Mouse (Mus musculus): ENCODE measurements at regions not wholly inside any gene's neighbourhood (a gene's known extent, or its start where the extent isn't known, plus 50 kb on each side); places are given as distances from the start of the nearest gene placed in this dataset.

DNA sequence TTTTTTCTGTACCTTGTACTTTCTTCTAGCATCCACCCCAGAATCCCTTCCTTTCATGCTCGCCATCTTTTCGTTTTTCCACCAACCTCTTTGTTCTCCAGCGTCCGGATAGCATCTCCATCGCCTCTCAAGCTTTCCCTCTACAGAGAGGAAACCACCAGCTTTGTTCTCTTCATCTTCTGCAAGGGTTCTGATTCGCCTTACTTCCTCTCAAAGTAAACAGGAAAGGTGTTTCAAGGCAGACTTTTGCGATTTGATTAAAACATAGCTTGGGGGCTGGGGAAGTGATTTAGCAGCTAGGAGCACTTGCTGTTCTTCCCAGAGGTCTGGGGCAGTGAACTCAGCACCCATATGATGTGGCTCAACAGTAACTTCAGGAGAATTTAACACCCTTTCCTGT is 71.4 kb downstream of the Emp1 start:
- DNase-seq (ENCODE audit: low spot score): no peak

DNA sequence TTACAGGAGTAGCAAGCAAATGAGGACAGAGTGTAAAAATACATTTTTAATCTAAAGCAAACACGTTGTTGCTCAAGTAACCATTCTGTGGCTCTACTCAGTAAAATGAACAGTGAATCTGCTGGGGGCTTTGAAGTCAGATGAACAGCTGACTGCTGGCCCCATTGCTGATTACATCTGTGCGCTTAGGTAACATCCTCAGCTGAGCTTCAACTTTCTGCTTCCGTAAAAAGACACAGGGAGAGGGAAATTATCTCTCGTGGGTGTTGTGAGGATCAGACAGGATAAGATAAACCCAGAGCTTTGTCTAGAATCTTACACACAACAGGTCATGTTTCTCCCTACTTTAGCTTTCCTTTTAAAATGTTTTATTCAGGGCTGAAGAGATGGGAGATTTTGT is 74.0 kb downstream of the Emp1 start:
- DNase-seq (ENCODE audit: low spot score): no peak

DNA sequence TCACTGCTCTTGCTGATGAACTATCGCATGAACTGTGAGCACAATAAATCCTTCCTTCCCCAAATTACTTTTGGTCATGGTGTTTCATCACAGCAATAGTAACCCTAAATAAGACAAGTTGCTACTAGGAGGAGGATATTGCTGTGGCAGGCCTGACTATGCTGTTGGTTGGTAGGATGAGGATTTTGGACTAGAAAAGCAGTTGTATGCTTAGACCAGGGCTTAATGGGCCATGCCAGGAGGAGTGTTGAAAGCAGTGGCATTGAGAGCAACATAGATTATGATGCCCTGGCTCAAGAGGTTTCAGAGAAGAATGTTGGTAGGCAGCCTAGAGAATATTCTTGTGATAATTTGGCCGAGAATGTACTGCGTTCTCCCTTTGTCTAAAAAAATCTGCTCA is 75.9 kb downstream of the Emp1 start:
- DNase-seq (ENCODE audit: low spot score): no peak

DNA sequence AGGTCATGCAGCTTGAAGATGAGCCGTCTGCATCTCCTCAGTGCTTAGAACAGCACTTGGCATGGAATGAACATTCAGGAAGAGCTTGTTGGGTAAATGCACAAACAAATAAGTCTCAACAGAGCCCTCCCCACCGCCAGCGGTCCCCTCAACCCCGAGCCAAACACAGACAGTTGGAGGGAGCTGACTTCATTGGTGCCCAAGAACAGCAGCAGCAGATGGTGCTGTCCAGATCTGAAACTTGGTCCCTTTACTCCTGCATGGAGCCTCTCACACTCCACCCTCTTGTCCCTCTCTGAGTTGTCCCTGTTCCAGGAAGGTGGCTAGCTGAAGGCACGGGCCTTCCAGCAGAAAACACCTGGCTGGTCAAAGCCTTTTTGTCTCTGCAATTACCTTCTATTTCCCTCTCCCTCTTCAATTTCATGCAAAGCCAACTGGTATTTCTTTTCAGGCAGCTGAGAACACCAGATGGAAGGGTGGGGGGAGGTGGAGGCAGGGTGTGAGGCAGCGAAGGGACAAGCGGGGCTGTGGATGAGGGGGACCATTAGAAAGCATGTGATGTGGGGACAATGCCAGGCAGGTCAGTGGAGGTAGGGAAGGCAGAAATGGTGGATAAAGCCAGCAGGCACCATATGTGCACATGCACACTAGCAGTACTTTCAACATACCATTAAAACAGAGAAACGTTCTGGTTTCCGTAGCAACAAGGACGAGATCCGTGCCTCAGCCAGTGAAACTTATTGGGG is 79.0 kb downstream of the Emp1 start:
- DNase-seq (ENCODE audit: low spot score): no peak

DNA sequence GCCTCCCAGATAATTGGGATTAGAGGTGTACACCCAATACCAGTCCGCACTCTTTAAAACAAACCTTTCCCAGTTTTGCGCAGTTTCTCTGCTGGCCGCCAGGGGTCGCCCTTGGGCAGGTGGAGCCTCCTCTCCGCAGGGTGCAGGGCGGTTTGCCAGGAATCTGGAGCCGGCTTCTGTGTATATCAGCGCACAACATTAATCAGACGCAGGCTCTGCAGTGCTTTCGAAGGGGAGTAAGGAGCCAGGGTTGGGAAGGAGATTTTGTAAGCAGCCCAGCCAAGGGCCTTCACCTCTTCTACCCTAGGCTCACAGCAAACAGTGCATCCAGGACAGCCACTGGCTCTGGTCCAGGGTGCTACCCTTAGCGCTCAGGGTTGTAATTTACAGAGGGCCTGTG is 82.3 kb downstream of the Emp1 start:
- peak; percentile 90 for DNase-seq (ENCODE audit: low spot score)

DNA sequence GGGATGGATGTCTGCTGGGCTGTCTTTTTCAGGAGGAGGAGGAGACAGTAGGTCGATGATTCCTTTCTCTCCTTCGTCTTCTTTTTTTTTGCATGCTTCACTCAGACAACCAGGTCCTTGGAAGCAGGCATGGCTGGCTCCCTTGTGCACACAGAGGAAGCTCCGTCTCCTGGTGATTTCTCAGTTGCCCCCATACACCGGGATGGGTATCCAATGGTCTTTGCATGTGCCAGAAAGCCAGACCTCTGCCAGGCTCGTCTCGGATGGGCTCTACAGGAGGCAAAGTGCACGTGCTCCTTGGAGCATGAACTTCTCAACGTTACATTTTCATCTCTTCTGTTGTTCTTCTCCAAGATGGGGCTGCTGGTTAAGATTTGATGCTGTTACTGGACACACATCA is 82.7 kb downstream of the Emp1 start:
- no peak for DNase-seq (ENCODE audit: low spot score)

DNA sequence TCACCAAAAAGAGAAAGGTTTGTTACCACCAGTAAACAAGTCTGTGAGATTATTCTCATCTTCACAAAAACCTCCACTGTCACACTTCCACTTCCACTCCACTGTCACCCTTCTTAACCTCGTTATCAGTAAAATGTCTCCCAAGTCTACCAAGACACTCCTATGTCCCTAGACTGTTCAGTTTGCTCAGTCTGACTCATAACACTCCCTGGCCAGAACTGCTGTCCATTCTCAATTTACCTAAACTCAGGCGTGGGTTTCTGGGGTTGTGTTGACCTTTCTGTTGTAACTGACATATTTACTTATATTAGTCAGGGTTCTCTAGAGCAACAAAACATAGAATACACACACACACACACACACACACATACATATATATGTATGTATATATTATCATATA is 85.5 kb downstream of the Emp1 start:
- no peak for DNase-seq (ENCODE audit: low spot score)

DNA sequence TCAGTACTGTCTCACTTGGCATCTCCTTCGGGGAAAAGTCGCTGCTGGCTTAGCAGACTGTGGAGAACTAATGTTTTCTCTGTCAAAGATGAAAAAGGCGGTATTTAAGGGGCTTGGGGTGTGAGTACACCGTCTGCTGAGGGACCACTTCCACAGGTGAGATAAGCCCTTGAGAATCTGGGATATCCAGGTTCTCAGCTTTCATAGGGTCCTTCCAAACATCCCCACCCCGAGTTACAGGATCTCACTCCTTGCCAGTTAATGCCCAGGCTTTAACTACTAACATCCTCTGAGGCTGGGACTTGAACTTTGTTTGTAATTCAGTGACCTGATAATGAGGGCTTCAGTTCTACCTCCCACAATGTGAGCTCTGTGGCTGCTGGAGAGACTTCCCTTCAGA is 86.9 kb downstream of the Emp1 start:
- no peak for DNase-seq (ENCODE audit: low spot score)

DNA sequence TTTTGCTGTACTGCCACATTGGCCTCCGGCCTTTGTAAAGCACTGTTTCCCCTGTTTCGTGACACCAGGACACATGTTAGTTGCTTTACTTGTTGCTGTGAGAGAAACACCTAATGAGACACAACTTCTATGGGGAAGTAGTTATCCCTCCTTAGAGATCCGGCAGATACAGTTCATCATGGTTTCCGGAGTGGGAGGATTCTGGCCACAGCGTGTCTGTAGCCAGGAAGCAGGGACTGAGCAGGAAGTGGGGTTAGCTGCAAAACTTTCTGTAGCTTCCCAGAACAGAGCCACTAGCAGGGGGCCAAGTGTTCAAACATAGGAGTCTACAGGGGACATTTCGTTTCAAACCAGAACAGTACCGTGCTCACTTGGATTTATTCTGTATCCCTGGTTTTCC is 88.2 kb downstream of the Emp1 start:
- no peak for DNase-seq (ENCODE audit: low spot score)

DNA sequence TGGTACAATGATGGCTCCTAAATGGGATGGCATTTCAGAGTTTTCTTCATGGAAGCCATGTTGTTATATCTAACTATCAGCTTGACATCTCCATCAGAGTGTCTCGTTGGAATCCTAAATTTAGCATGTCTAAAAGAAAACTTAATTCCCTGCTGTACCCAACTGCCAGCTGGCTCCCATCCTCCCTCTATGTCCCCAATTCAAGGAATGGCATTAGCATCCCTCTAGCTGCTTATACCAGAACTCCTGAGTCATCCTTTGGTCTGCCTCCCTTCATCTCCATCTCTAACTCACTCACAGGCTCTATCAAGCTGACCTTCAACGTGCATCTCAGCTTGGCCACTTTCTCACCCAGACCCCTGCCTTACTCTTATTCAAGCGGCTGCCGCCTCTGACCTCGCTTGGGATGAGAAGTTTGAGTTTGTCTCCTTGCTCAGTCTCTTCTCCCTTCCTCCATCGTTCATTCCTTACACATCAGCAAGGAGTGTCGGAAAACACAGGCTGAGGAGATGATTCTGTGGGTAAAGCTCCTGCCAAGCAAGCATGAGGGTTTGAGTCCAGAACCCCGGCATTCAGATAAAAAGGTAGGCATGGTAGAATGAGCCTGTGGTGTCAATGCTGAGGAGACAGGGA is 88.9 kb downstream of the Emp1 start:
- DNase-seq (ENCODE audit: low spot score): no peak

DNA sequence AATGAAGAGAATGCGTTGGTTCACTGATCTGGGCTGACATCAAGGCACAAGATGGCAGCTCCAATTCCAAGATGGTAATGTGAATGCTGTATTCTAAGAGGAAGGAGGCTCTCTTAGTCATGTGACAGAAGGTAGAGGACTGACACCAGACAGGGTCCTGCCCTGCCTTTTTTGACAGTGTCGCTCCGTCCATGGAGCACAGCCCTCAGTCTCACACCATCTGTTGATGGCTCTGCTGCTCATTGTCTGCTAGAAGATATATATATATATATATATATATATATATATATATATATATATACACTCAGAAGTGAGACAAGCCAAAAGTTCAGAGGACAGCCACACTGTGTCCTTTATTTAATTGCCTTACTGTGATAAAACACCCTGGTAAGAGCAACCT is 90.7 kb downstream of the Emp1 start:
- no peak for DNase-seq (ENCODE audit: low spot score)

DNA sequence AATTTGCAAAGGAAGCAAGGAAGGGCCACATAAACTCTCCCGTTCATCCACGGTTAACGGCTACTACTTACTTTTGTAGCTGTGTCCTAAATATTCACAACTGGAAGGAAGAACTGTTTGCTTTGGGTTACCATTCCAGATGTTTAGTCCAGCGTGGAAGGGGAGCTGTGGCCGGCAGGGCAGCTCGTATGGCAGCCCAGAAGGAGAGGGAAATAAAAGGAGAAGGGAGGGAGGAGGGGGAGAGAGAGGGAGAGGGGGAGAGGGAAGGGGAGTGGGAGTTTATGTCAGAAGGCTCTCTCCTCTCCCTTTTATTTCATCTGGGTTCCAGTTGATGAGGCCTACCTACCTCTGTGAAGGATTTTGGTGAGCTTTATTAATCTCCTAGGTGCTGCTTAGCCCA is 110.2 kb downstream of the Emp1 start:
- no peak for DNase-seq (ENCODE audit: low spot score)

DNA sequence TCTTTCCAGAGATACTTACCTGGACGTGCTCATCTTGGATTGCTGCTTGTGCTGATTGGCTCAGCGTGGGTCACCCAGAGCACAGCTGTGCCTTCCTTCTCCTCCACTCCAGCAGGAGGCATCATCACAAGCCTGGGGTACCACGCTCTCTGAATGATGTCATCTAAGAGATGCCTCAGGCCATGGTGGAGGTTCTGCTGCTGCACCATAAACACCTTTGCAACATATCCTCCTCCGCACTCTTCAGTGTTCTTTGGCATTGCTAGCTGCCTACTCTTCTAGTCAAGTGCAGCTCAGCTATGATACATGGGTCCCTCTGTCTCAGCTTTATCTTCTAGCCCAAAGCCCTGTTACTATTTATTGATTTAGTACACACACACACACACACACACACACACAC is 110.8 kb downstream of the Emp1 start:
- no peak for DNase-seq (ENCODE audit: low spot score)

DNA sequence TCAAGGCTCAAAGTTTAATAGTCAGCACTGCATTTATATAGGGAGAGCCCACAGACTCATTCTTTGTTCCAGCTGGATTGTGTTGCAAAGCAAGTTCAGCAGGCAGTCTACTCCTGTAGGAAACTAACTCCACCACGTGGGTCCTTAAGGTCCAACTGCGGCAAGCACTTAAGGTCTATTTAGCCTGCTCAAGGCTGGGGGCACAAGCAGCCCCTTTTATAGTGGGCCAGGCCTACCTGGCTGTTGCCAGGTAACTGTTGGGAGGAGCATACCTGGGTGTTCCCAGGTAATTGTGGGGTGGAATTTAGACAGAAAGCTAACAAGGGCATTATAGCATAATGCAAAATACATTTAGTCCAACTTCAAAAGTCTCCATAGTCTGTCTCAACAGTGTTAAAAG is 126.5 kb downstream of the Emp1 start:
- DNase-seq (ENCODE audit: low spot score): no peak

DNA sequence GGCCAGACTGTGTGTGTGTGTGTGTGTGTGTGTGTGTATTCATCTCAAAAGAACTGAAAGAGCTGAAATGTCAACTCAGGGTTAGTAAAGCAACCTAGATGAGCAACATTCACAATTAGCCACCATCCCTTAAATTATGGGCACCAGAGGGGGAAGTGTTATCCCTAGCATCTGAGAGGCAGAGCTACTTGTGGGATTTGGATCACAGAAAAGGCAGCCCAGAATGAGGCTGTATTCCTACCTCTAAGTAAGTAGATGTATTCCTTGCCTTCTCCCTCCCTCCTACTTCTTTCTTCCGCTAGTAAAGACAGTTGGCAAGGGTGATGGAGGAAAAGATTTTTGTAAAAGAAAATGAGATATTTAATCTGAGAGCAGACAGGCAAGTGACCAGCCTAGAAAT is 131.6 kb downstream of the Emp1 start:
- no peak for DNase-seq (ENCODE audit: low spot score)

DNA sequence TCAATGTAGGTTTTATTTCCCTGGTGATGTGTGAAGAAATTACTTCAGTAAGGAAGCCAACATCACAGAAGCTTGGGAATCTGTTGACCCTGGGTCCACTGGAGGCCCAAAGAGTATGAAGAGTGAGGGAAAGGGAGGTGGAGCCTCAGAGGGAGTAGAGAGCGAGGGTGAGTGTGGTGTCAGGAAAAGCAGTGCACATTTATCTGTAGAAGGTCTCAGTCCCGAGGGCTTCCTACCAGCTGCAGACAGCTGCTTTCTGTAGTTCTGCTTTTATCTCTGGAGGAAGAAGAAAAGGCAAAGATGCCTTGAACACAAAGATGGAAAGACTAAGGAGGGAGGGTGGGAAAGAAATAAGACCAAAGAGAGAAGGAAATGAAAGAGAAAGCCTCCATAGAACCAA is 133.5 kb downstream of the Emp1 start:
- DNase-seq (ENCODE audit: low spot score): no peak

DNA sequence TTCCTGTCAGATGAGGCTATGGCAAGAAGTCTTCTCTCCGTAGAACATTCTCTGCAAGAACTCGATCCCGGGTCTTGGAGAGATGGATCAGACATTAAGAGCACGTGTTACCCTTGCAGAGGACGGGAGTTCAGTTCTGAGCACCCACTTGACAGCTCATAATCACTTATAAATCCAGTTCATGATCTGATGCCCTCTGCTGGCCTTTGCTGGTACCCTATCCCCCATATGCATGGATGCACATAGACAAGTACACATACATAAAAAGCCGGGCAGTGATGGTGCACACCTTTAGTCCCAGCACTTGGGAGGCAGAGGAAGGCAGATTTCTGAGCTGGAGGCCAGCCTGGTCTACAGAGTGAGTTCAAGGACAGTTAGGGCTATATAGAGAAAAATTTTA is 136.2 kb downstream of the Emp1 start:
- no peak for DNase-seq (ENCODE audit: low spot score)

DNA sequence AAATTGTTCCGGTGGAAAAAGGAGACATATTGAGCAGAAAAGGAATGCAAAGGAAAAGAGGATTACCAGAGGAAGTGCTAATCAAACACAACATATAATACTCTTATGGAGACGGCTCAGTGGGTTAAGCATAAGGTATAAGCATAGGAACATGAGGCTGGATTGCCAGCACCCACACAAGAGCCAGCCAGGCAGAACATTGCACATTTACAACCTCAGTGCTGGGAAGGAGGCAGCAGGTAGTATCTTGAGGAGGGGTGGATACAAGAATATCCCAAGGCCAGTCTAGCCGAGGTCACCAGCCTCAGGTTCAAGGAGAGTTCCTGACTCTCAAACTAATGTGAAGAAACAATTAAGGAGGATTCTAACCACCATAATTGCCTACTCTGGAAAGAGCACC is 138.0 kb downstream of the Emp1 start:
- no peak for DNase-seq (ENCODE audit: low spot score)

DNA sequence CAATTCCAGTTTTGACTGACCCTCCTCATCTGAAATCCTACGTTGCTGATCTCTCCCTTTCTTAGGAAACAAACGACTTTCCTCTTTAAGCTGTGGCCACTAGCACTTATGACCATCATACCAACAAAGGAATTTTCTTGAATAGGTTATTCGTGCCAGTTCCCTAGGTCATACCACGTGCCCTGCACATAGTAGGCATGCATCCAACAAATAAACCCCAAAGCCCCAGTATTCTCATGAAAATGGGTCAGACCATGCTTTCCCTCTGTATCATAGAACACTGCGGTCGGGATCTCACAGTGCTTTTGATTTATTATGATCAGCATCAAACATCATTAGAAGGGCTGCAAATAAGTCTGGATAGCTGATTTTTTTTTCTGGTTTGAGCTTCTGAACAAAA is 139.4 kb downstream of the Emp1 start:
- no peak for DNase-seq (ENCODE audit: low spot score)

DNA sequence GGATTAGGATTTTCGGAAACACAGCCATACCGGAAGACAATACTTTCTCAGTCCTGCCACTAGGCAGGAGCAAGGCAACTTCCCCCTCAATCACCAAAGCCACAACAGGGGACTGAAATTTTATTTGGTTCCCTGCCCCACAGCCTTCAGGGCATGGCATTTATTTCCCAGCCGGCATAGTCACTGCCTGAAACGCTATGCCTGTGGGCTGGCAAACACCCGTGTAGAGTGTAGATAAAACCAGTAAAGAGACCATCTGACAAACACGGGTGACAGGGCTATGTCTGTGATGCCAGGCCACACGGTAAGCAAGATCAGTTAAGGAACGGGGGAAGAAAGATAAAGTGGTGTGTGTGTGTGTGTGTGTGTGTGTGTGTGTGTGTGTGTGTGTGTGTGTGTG is 140.1 kb downstream of the Emp1 start:
- DNase-seq (ENCODE audit: low spot score): no peak

DNA sequence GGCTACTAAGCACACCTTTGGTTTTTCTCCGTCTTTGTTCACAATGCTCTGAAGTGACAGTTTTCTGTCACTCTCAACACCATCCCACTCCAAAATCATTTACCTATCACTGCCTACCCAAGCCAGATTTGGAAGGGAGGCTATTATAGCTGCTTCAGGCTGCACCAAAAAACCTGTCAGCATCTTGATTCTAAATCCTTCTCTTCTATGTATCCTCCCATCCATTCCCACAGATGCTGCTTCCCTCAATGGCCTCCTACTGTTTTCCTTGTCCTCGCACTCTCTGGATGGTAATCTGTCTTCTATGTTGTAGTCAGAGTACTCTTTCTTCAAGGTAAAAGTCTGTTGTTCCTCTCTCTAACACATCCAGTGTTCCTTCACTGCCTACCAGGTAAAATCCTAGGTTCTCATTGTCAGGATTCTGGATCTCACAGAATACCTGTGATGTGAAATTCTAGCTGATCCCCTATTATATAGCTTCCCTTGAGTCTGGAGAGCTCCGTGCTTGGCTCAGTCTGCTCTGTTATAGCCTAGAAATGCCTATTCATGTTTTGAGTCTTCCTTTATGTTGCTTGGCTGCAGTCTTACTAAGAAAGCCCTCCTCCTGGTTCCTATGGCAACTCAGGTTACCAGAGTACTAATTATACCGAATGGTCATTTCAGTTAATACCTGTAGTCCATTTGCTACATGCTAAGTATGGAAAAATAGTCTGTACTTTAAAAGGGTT is 156.5 kb downstream of the Emp1 start:
- DNase-seq (ENCODE audit: low spot score): no peak

DNA sequence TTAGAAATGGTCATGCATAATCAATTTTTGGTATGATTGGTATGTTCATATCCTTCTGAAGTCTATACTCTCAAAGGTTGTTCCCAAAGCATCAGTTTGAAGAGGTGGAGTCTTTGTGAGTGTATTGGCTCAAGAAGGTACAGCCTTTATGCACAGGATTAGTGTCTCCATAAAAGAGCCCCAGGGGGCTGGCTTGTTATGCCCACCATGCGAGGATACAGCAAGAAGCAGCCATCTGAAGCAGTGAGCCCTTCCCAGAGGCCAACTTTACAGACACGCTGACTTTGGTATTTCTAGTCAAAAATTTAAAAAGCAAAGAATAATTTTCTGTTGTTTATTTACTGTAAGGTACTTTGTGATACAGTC is 157.1 kb downstream of the Emp1 start:
- no peak for DNase-seq (ENCODE audit: low spot score)

DNA sequence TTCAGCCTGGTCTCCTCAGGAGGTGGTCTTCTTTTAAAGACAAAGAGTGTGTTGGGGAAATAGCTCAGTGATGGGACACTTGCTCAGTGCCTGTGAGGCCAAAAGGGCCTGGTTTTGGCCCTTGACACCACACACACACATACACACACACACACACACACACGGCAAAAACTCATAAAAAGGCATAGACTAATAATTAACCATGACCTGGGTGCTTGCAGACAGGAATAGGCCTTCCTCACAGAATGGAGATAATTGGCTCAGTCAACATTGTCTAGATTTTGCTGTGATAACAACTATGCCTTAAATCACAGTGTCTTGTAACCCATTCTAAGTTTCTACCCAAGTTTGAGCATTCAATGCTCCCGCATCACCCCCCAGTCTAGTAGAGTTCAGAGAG is 158.5 kb downstream of the Emp1 start:
- no peak for DNase-seq (ENCODE audit: low spot score)

DNA sequence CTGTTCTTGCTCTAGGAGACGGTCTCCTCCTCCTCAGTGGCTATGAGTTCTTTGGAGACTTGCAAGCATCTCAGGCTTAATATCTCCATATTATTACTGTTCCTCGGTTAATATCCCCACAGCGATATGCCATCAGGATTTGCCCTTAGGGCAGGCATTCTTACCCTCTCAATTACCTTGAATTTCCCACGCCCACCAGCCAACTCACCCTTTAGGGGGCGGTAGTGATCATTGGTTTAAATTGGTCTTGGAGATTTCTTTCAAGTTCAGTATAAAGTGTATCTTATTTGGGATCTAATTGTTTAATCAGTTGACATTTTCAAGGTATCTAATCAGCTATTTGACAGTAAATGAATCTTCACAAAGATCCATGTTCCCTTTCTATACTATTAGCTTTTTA is 162.5 kb downstream of the Emp1 start:
- no peak for DNase-seq (ENCODE audit: low spot score)

Data from retina, embryonic 14.5 days (tissue).